Mouse (Mus musculus) limb, embryonic 13.5 days (tissue): ENCODE measurements at regions not wholly inside any gene's neighbourhood (a gene's known extent, or its start where the extent isn't known, plus 50 kb on each side); places are given as distances from the start of the nearest gene placed in this dataset. TPM values are rescaled to one million over a fixed set of nuclear protein-coding genes. Genes with fewer than 3 reads are reported as not detected.

Experiments used
- microRNA-seq: library from miRNA; unstranded; fragments of <30 nt; microRNA quantifications from one replicate; pipeline ENCODE4, GENCODE M21; 2016

Small RNA genes in the stretch of these regions (microRNA-seq; reads per million reads assigned to microRNA genes)
- not detected for gene Gm24054
